Mouse (Mus musculus): ENCODE measurements around the gene Agr2. TPM values are rescaled to one million over a fixed set of nuclear protein-coding genes. Genes with fewer than 3 reads are reported as not detected.

Agr2 gene
- polyA plus RNA-seq, 1 experiment from 2014 or later: 2.8 TPM

- 48% methylated on average over 4 of the region's 4 CpGs for WGBS (ENCODE audit: insufficient replicate concordance)
- no peaks in the 10 kb centered on the region for H3K27me3 ChIP-seq (ENCODE audit: control insufficient read depth, insufficient read depth, low read depth, low read length)
- ATAC-seq (ENCODE audit: low read depth): no peak
- H3K27ac ChIP-seq (ENCODE audit: low read length): no peak overlapping the region
- H3K4me3 ChIP-seq (ENCODE audit: low read depth, low read length): no peak overlapping the region
- H3K4me2 ChIP-seq (ENCODE audit: low read depth, low read length): no peak overlapping the region
- no peaks in the 10 kb centered on the region for H3K36me3 ChIP-seq (ENCODE audit: control insufficient read depth, insufficient read depth)
- H3K4me1 ChIP-seq (ENCODE audit: control insufficient read depth, low read depth, low read length): peaks cover 4% of the 10 kb centered on the region
- H3K9me3 ChIP-seq (replicated peaks; ENCODE audit: control insufficient read depth, low read length): no peaks in the 10 kb centered on the region
- no peak overlapping the region for H3K9ac ChIP-seq (ENCODE audit: low read depth, low read length)
Observed at GRCm38 (mm10) chr12:36032419-36032818, 39.7 kb downstream of the Agr2 start.

DNA sequence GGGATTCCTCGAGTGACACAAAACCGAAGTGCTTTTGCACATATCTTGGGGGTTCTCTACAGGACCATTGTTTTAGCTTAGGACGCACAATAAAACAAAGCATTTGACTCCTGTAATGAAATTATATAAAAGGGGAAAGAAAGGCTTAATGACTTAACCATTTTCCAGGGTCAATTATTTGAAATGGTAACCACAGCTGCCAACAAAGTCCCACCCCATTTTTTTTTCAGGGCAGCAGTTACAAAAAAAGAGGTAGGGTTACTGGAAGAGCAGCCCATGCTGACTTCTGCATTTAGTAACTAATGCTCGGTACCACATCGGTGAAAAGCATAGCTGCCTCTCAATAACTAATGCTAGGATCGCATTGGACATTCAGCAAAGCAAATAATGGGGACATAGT is 42.8 kb downstream of the Agr2 start:
- 63% methylated on average over 6 of the region's 6 CpGs for WGBS (ENCODE audit: insufficient replicate concordance)
- no peak overlapping the region for H3K4me3 ChIP-seq (ENCODE audit: low read depth, low read length)
- no peaks in the 10 kb centered on the region for H3K27me3 ChIP-seq (ENCODE audit: control insufficient read depth, insufficient read depth, low read depth, low read length)
- H3K9ac ChIP-seq (ENCODE audit: low read depth, low read length): no peak overlapping the region
- ATAC-seq (ENCODE audit: low read depth): no peak
- no peak overlapping the region for H3K27ac ChIP-seq (ENCODE audit: low read length)
- no peak overlapping the region for H3K4me2 ChIP-seq (ENCODE audit: low read depth, low read length)
- no peaks in the 10 kb centered on the region for H3K9me3 ChIP-seq (replicated peaks; ENCODE audit: control insufficient read depth, low read length)
- H3K4me1 ChIP-seq (ENCODE audit: control insufficient read depth, low read depth, low read length): peaks cover 4% of the 10 kb centered on the region; the same call in 1 of the 2 replicates
- H3K36me3 ChIP-seq (ENCODE audit: control insufficient read depth, insufficient read depth): no peaks in the 10 kb centered on the region

GRCm38 (mm10) chr12:36036121-36036520 is 43.4 kb downstream of the Agr2 start:
- no peak for ATAC-seq (ENCODE audit: low read depth)
- Histone ChIP-seq H3K27ac (ENCODE audit: low read length) (no peak overlapping the region), H3K4me3 (ENCODE audit: low read depth, low read length) (no peak overlapping the region), H3K4me2 (ENCODE audit: low read depth, low read length) (no peak overlapping the region), H3K9ac (ENCODE audit: low read depth, low read length) (no peak overlapping the region), H3K27me3 (ENCODE audit: control insufficient read depth, insufficient read depth, low read depth, low read length) (no peaks in the 10 kb centered on the region), H3K4me1 (ENCODE audit: control insufficient read depth, low read depth, low read length) (peaks cover 2% of the 10 kb centered on the region; the same call in 1 of the 2 replicates), H3K36me3 (ENCODE audit: control insufficient read depth, insufficient read depth) (no peaks in the 10 kb centered on the region), H3K9me3 (replicated peaks; ENCODE audit: control insufficient read depth, low read length) (no peaks in the 10 kb centered on the region)
- 89% methylated on average over 7 of the region's 7 CpGs for WGBS (ENCODE audit: insufficient replicate concordance)

- Histone ChIP-seq H3K9me3 (replicated peaks; ENCODE audit: control insufficient read depth, low read length) (no peaks in the 10 kb centered on the region), H3K4me2 (ENCODE audit: low read depth, low read length) (no peak overlapping the region), H3K27me3 (ENCODE audit: control insufficient read depth, insufficient read depth, low read depth, low read length) (no peaks in the 10 kb centered on the region), H3K4me1 (ENCODE audit: control insufficient read depth, low read depth, low read length) (peaks cover 7% of the 10 kb centered on the region; the same call in 1 of the 2 replicates), H3K36me3 (ENCODE audit: control insufficient read depth, insufficient read depth) (no peaks in the 10 kb centered on the region), H3K4me3 (ENCODE audit: low read depth, low read length) (no peak overlapping the region), H3K27ac (ENCODE audit: low read length) (no peak overlapping the region), H3K9ac (ENCODE audit: low read depth, low read length) (no peak overlapping the region)
- no peak for ATAC-seq (ENCODE audit: low read depth)
- 70% methylated on average over 10 of the region's 10 CpGs for WGBS (ENCODE audit: insufficient replicate concordance)
Observed at GRCm38 (mm10) chr12:36036776-36037175, 44.1 kb downstream of the Agr2 start.

DNA sequence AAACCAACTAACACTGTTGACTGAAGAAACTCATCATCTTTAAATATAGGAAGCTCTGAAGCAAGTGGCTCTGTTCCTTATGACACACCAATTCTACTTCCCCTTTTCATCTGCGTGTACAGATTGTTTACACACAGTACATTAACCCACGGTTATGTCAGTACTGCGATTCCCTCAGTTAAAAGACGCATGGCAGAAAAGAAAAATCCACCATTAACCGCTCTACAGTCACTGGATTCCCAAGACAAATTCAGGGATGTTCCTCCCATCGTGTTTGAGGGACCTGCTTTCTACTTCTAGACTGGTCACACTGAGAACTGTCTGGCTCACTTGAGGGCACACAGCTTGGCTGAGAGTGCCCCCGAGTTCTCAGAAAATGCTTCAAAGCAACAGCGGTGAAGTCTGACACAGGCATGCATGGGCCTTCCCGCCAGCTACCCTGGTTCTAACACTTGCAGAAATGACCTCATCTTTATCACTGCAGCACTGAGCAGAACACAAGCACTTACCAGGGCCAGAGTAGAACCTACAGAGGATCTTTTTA is 46.9 kb downstream of the Agr2 start:
- H3K4me3 ChIP-seq (ENCODE audit: low read depth, low read length): 0 out of 2 replicates have a peak overlapping the region, but pooled peaks have one; percentile 6
- H3K27ac ChIP-seq (ENCODE audit: low read length): peak overlapping the region; percentile 24; the same call in 1 of the 2 replicates
- H3K4me1 ChIP-seq (ENCODE audit: control insufficient read depth, low read depth, low read length): peaks cover 10% of the 10 kb centered on the region; the same call in 1 of the 2 replicates
- no peaks in the 10 kb centered on the region for H3K36me3 ChIP-seq (ENCODE audit: control insufficient read depth, insufficient read depth)
- peak overlapping the region; percentile 20; the same call in 1 of the 2 replicates for H3K9ac ChIP-seq (ENCODE audit: low read depth, low read length)
- no peak for ATAC-seq (ENCODE audit: low read depth)
- H3K4me2 ChIP-seq (ENCODE audit: low read depth, low read length): 0 out of 2 replicates have a peak overlapping the region, but pooled peaks have one; percentile 9
- no peaks in the 10 kb centered on the region for H3K9me3 ChIP-seq (replicated peaks; ENCODE audit: control insufficient read depth, low read length)
- no peaks in the 10 kb centered on the region for H3K27me3 ChIP-seq (ENCODE audit: control insufficient read depth, insufficient read depth, low read depth, low read length)
- WGBS (ENCODE audit: insufficient replicate concordance): 21% methylated on average over 9 of the region's 9 CpGs

- Histone ChIP-seq H3K4me1 (ENCODE audit: control insufficient read depth, low read depth, low read length) (peaks cover 10% of the 10 kb centered on the region; the same call in 1 of the 2 replicates), H3K4me3 (ENCODE audit: low read depth, low read length) (no peak overlapping the region; the same call in 1 of the 2 replicates), H3K36me3 (ENCODE audit: control insufficient read depth, insufficient read depth) (no peaks in the 10 kb centered on the region), H3K9ac (ENCODE audit: low read depth, low read length) (no peak overlapping the region), H3K4me2 (ENCODE audit: low read depth, low read length) (peak overlapping the region; percentile 94), H3K9me3 (replicated peaks; ENCODE audit: control insufficient read depth, low read length) (no peaks in the 10 kb centered on the region), H3K27ac (ENCODE audit: low read length) (no peak overlapping the region), H3K27me3 (ENCODE audit: control insufficient read depth, insufficient read depth, low read depth, low read length) (no peaks in the 10 kb centered on the region)
- no peak for ATAC-seq (ENCODE audit: low read depth)
- 52% methylated on average over 10 of the region's 10 CpGs for WGBS (ENCODE audit: insufficient replicate concordance)
Observed at GRCm38 (mm10) chr12:36040571-36041280, 48.0 kb downstream of the Agr2 start.

- WGBS (ENCODE audit: insufficient replicate concordance): 16% methylated on average over 4 of the region's 4 CpGs
- H3K4me2 ChIP-seq (ENCODE audit: low read depth, low read length): peak overlapping the region; percentile 94
- no peak overlapping the region for H3K9ac ChIP-seq (ENCODE audit: low read depth, low read length)
Observed at GRCm38 (mm10) chr12:36041281-36041589, 48.5 kb downstream of the Agr2 start.

GRCm38 (mm10) chr12:36041703-36042347 is 49.1 kb downstream of the Agr2 start:
- ATAC-seq (ENCODE audit: low read depth): peak; percentile 37
- Histone ChIP-seq H3K4me1 (ENCODE audit: control insufficient read depth, low read depth, low read length) (peaks cover 10% of the 10 kb centered on the region; the same call in 1 of the 2 replicates), H3K36me3 (ENCODE audit: control insufficient read depth, insufficient read depth) (no peaks in the 10 kb centered on the region), H3K9ac (ENCODE audit: low read depth, low read length) (peak overlapping the region; percentile 69), H3K27ac (ENCODE audit: low read length) (no peak overlapping the region), H3K4me2 (ENCODE audit: low read depth, low read length) (peak overlapping the region; percentile 94), H3K9me3 (replicated peaks; ENCODE audit: control insufficient read depth, low read length) (no peaks in the 10 kb centered on the region), H3K27me3 (ENCODE audit: control insufficient read depth, insufficient read depth, low read depth, low read length) (no peaks in the 10 kb centered on the region), H3K4me3 (ENCODE audit: low read depth, low read length) (peak overlapping the region; percentile 77)
- under 1% methylated on average over 44 of the region's 50 CpGs for WGBS (ENCODE audit: insufficient replicate concordance)

More at GRCm38 (mm10) chr12:36041281-36041589, 48.5 kb downstream of the Agr2 start:
- Histone ChIP-seq H3K27ac (ENCODE audit: low read length) (no peak overlapping the region), H3K4me1 (ENCODE audit: control insufficient read depth, low read depth, low read length) (peaks cover 10% of the 10 kb centered on the region; the same call in 1 of the 2 replicates), H3K27me3 (ENCODE audit: control insufficient read depth, insufficient read depth, low read depth, low read length) (no peaks in the 10 kb centered on the region), H3K9me3 (replicated peaks; ENCODE audit: control insufficient read depth, low read length) (no peaks in the 10 kb centered on the region), H3K4me3 (ENCODE audit: low read depth, low read length) (peak overlapping the region; percentile 77), H3K36me3 (ENCODE audit: control insufficient read depth, insufficient read depth) (no peaks in the 10 kb centered on the region)
- ATAC-seq (ENCODE audit: low read depth): no peak

Measured in liver, embryonic 16.5 days (tissue).